Comparison of ENCODE assay signal across 21 mouse cellular contexts in genomic region chr17:50395669-50396068, GRCm38 (mm10).
DNase-seq lines count a peak whose midpoint lies in the region; ATAC-seq and TF ChIP-seq lines count a peak whose summit lies in the region.
"Had no signal": no experiment of that assay in that cellular context is flagged by ENCODE, and none has a peak within 500 bp of the region (broad histone marks: within the 10 kb centered on the region; RNA-seq: fewer than 3 reads in every experiment).

No protein-coding gene starts in this region.

- WGBS in intestine, embryonic 14.5 days: 97% methylated on average over 11 of the region's 11 CpGs
- WGBS in intestine, embryonic 15.5 days: 95% methylated on average over 11 of the region's 11 CpGs
- WGBS in liver, embryonic 14.5 days (ENCODE audit: insufficient replicate concordance): 82% methylated on average over 11 of the region's 11 CpGs
- WGBS in thymus, adult 2 months: 97% methylated on average over 11 of the region's 11 CpGs
- WGBS in limb, embryonic 10.5 days: 97% methylated on average over 11 of the region's 11 CpGs
- WGBS in midbrain, embryonic 11.5 days: 97% methylated on average over 11 of the region's 11 CpGs

- no peaks in the 10 kb centered on the region for H3K27me3 ChIP-seq in intestine, embryonic 14.5 days (replicated peaks; ENCODE audit: control insufficient read depth, insufficient read depth, low read length)
- H3K27me3 ChIP-seq in intestine, embryonic 15.5 days (replicated peaks): no peaks in the 10 kb centered on the region
- no peaks in the 10 kb centered on the region for H3K27me3 ChIP-seq in liver, embryonic 14.5 days (ENCODE audit: control insufficient read depth, insufficient read depth, low read length)
- H3K27me3 ChIP-seq in thymus, adult 2 months (ENCODE audit: control insufficient read depth, insufficient read depth, low read length): no peaks in the 10 kb centered on the region
- H3K27me3 ChIP-seq in limb, embryonic 10.5 days (ENCODE audit: low read depth, poor library complexity, severe bottlenecking): no peaks in the 10 kb centered on the region
- no peaks in the 10 kb centered on the region for H3K27me3 ChIP-seq in midbrain, embryonic 11.5 days (ENCODE audit: control insufficient read depth, insufficient read depth, low read length)
- H3K27me3 ChIP-seq: embryonic facial prominence, embryonic 12.5 days; forebrain, embryonic 13.5 days; forebrain, embryonic 15.5 days had no signal

- no peak for TF ChIP-seq POLR2A in thymus, adult 2 months (IDR thresholded peaks at IDR 0.05; ENCODE audit: control insufficient read depth, extremely low read depth, insufficient read depth, low read length, poor library complexity)

- H3K4me3 ChIP-seq in intestine, embryonic 14.5 days (ENCODE audit: low read depth, low read length): no peak overlapping the region
- no peak overlapping the region for H3K4me3 ChIP-seq in intestine, embryonic 15.5 days (replicated peaks)
- no peak overlapping the region for H3K4me3 ChIP-seq in liver, embryonic 14.5 days (ENCODE audit: insufficient read depth in 1 of 2, low read depth in 2 of 2, low read length in 2 of 2)
- H3K4me3 ChIP-seq in thymus, adult 2 months (ENCODE audit: control insufficient read depth, insufficient read depth, low read length): no peak overlapping the region
- H3K4me3 ChIP-seq in limb, embryonic 10.5 days: no peak overlapping the region
- H3K4me3 ChIP-seq in midbrain, embryonic 11.5 days (ENCODE audit: low read depth, low read length): no peak overlapping the region
- H3K4me3 ChIP-seq: embryonic facial prominence, embryonic 10.5 days; embryonic facial prominence, embryonic 12.5 days; forebrain, embryonic 13.5 days; forebrain, embryonic 15.5 days had no signal

- no peaks in the 10 kb centered on the region for H3K9me3 ChIP-seq in intestine, embryonic 14.5 days (ENCODE audit: control insufficient read depth, low read length)
- no peaks in the 10 kb centered on the region for H3K9me3 ChIP-seq in intestine, embryonic 15.5 days
- H3K9me3 ChIP-seq in liver, embryonic 14.5 days (ENCODE audit: control insufficient read depth, low read length): no peaks in the 10 kb centered on the region
- no peaks in the 10 kb centered on the region for H3K9me3 ChIP-seq in limb, embryonic 10.5 days (replicated peaks)
- H3K9me3 ChIP-seq in midbrain, embryonic 11.5 days (ENCODE audit: control insufficient read depth, low read length): no peaks in the 10 kb centered on the region
- H3K9me3 ChIP-seq: embryonic facial prominence, embryonic 10.5 days; embryonic facial prominence, embryonic 12.5 days; forebrain, embryonic 13.5 days; forebrain, embryonic 15.5 days had no signal

- peak; percentile 20 for DNase-seq in intestine, embryonic 14.5 days (ENCODE audit: low spot score)
- no peak for DNase-seq in liver, embryonic 14.5 days (ENCODE audit: low read depth in 3 of 3, low spot score in 3 of 3)
- DNase-seq in liver: no peak
- DNase-seq in thymus, postnatal 25 days: peak; percentile 9
- DNase-seq in thymus, adult 2 months: no peak
- DNase-seq in limb, embryonic 10.5 days (ENCODE audit: low spot score): peak; percentile 24
- no peak for DNase-seq in midbrain, embryonic 11.5 days (ENCODE audit: low spot score, missing footprints)
- DNase-seq: adrenal gland, adult 8-10 months; adrenal gland, postnatal 14 days; adrenal gland, postnatal 36 days; cerebellum, adult 11-12 months; cerebellum, adult 2 months; cerebellum, adult 9-10 months; cerebellum, postnatal 10 days; cerebellum, postnatal 25 days had no signal

- H3K9ac ChIP-seq in intestine, embryonic 14.5 days (ENCODE audit: low read length): no peak overlapping the region
- no peak overlapping the region for H3K9ac ChIP-seq in intestine, embryonic 15.5 days
- no peak overlapping the region for H3K9ac ChIP-seq in liver, embryonic 14.5 days (replicated peaks)
- no peak overlapping the region for H3K9ac ChIP-seq in midbrain, embryonic 11.5 days (ENCODE audit: low read length)
- H3K9ac ChIP-seq: embryonic facial prominence, embryonic 12.5 days; forebrain, embryonic 13.5 days; forebrain, embryonic 15.5 days had no signal

- no peak for TF ChIP-seq EP300 in liver, embryonic 14.5 days (IDR thresholded peaks at IDR 0.05; ENCODE audit: low read depth)

- no peak overlapping the region for H3K4me2 ChIP-seq in intestine, embryonic 14.5 days (ENCODE audit: low read length)
- no peak overlapping the region for H3K4me2 ChIP-seq in intestine, embryonic 15.5 days (replicated peaks)
- H3K4me2 ChIP-seq in liver, embryonic 14.5 days (ENCODE audit: low read depth): no peak overlapping the region
- H3K4me2 ChIP-seq in midbrain, embryonic 11.5 days: no peak overlapping the region
- H3K4me2 ChIP-seq: embryonic facial prominence, embryonic 12.5 days; forebrain, embryonic 13.5 days; forebrain, embryonic 15.5 days had no signal

- no peak overlapping the region for H3K27ac ChIP-seq in intestine, embryonic 14.5 days (ENCODE audit: low read depth)
- no peak overlapping the region for H3K27ac ChIP-seq in intestine, embryonic 15.5 days
- H3K27ac ChIP-seq in liver, embryonic 14.5 days: no peak overlapping the region
- H3K27ac ChIP-seq in thymus, adult 2 months (ENCODE audit: control insufficient read depth, insufficient read depth, low read length): no peak overlapping the region
- no peak overlapping the region for H3K27ac ChIP-seq in limb, embryonic 10.5 days
- no peak overlapping the region for H3K27ac ChIP-seq in midbrain, embryonic 11.5 days (ENCODE audit: low read depth, low read length)
- H3K27ac ChIP-seq: embryonic facial prominence, embryonic 10.5 days; embryonic facial prominence, embryonic 12.5 days; forebrain, embryonic 13.5 days; forebrain, embryonic 15.5 days had no signal

- ATAC-seq in intestine, embryonic 14.5 days (replicated peaks; ENCODE audit: low FRiP score, low TSS enrichment, low read depth): no peak
- ATAC-seq in intestine, embryonic 15.5 days: no peak
- ATAC-seq in liver, embryonic 14.5 days (ENCODE audit: insufficient read depth): no peak
- no peak for ATAC-seq in midbrain, embryonic 11.5 days (ENCODE audit: low FRiP score)
- ATAC-seq: activated CD4-positive, CD25-positive, alpha-beta regulatory T cell, adult 4 months; forebrain, embryonic 13.5 days; forebrain, embryonic 15.5 days had no signal

- 0 out of 2 replicates have a peak, but pooled peaks have one; percentile 5 for TF ChIP-seq CTCF in liver, embryonic 14.5 days (IDR thresholded peaks at IDR 0.05; ENCODE audit: low read depth)
- TF ChIP-seq CTCF in thymus, adult 2 months (IDR thresholded peaks at IDR 0.05; ENCODE audit: borderline replicate concordance, control insufficient read depth, extremely low read depth, insufficient read depth, low read length, poor library complexity): no peak

- H3K4me1 ChIP-seq in intestine, embryonic 14.5 days (replicated peaks; ENCODE audit: control insufficient read depth, insufficient read depth, low read length): no peaks in the 10 kb centered on the region
- 0 out of 2 replicates have a peak, but pooled peaks cover 8% of the 10 kb centered on the region for H3K4me1 ChIP-seq in intestine, embryonic 15.5 days (replicated peaks)
- H3K4me1 ChIP-seq in liver, embryonic 14.5 days (replicated peaks; ENCODE audit: control insufficient read depth in 2 of 2, insufficient read depth in 2 of 2, low read length in 1 of 2): peaks cover 0 to 2% of the 10 kb centered on the region in 2 experiments; a peak in 1 of 4 replicates
- no peaks in the 10 kb centered on the region for H3K4me1 ChIP-seq in thymus, adult 2 months (replicated peaks; ENCODE audit: control insufficient read depth, insufficient read depth, low read length)
- no peaks in the 10 kb centered on the region for H3K4me1 ChIP-seq in limb, embryonic 10.5 days
- H3K4me1 ChIP-seq in midbrain, embryonic 11.5 days (ENCODE audit: control insufficient read depth, insufficient read depth, low read length): no peaks in the 10 kb centered on the region
- H3K4me1 ChIP-seq: embryonic facial prominence, embryonic 10.5 days; forebrain, embryonic 13.5 days; forebrain, embryonic 15.5 days had no signal

- H3K36me3 ChIP-seq in intestine, embryonic 14.5 days (ENCODE audit: control insufficient read depth, insufficient read depth, low read length): no peaks in the 10 kb centered on the region
- H3K36me3 ChIP-seq in intestine, embryonic 15.5 days: no peaks in the 10 kb centered on the region
- no peaks in the 10 kb centered on the region for H3K36me3 ChIP-seq in liver, embryonic 14.5 days (replicated peaks; ENCODE audit: control insufficient read depth, insufficient read depth, low read depth)
- no peaks in the 10 kb centered on the region for H3K36me3 ChIP-seq in thymus, adult 2 months (ENCODE audit: control insufficient read depth, insufficient read depth, low read length)
- no peaks in the 10 kb centered on the region for H3K36me3 ChIP-seq in limb, embryonic 10.5 days
- H3K36me3 ChIP-seq in midbrain, embryonic 11.5 days (ENCODE audit: control insufficient read depth, insufficient read depth, low read length): no peaks in the 10 kb centered on the region
- H3K36me3 ChIP-seq: embryonic facial prominence, embryonic 10.5 days; embryonic facial prominence, embryonic 12.5 days; forebrain, embryonic 15.5 days had no signal

Comparison
In these comparisons a context has a peak if more than half of its experiments do, and no peak if none do; other contexts are left out.
1. DNase-seq: peak in intestine, embryonic 14.5 days (single experiment), thymus, postnatal 25 days (single experiment) and limb, embryonic 10.5 days (single experiment); none in liver, embryonic 14.5 days (0 of 3), liver (single experiment), thymus, adult 2 months (single experiment) and midbrain, embryonic 11.5 days (single experiment).